Mouse (Mus musculus): Measurements from ENCODE around the gene Nxph4. TPM values are rescaled to one million over a fixed set of nuclear protein-coding genes. Genes with fewer than 3 reads are reported as not detected.
A peak's percentile ranks its signal among the peaks of the same experiment; 100 is the strongest.

Nxph4 gene
- polyA plus RNA-seq, 1 experiment from 2014 or later, result 0.44 TPM

- Histone ChIP-seq H3K27ac (ENCODE audit: low read length) (no peak overlapping the region), H3K9ac (replicated peaks; ENCODE audit: low read depth) (no peak overlapping the region), H3K9me3 (ENCODE audit: low read length) (no peaks in the 10 kb centered on the region), H3K27me3 (replicated peaks; ENCODE audit: insufficient read depth, low read length) (peaks cover 8% of the 10 kb centered on the region), H3K4me2 (replicated peaks; ENCODE audit: low read depth, low read length) (no peak overlapping the region), H3K4me1 (ENCODE audit: insufficient read depth, low read depth, low read length) (peaks cover 15% of the 10 kb centered on the region; the same call in 1 of the 2 replicates), H3K36me3 (ENCODE audit: insufficient read depth, low read length) (no peaks in the 10 kb centered on the region), H3K4me3 (ENCODE audit: low read depth, low read length) (no peak overlapping the region)
- 93% methylated on average over 37 of the region's 37 CpGs for WGBS
- DNase-seq (ENCODE audit: low spot score) (no peak), ATAC-seq (no peak)
- TF ChIP-seq EP300 (IDR thresholded peaks at IDR 0.05) (no peak), CTCF (IDR thresholded peaks at IDR 0.05) (no peak)
These were observed 14.3 kb downstream of the Nxph4 start for GRCm38 (mm10) chr10:127519903-127520713.

DNA sequence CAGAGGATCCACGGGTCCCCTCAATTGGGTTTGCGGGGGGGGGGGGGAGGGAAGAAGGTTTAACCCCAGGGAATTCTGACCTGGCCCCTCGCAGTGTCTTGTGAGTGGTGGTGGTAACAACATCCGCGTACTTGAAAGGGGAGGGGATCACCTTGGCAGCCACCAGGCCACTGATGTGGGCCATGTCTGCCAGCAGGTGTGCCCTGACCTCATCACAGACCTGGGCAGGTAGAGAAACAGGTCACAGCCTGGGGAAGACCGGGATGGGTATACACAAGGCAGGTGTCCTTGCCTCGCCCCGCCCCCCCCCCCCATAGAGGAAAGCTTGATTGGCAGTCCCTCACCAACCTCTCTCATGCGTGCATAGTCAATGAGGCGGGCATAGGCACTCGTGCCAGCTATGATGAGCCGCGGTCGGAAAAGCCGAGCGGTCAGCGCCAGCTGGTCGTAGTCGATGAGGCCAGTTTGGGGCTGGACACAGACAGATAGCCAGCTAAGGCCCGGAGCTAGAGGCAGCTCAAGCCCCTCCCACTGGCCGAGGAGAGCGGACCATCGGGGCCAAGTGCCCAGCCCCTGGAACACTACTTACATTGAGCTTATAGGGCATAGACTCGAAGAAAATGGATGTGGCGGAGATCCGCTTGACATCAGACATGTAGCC, 15.2 kb downstream of the Nxph4 start:
- Histone ChIP-seq H3K9ac (replicated peaks; ENCODE audit: low read depth) (no peak overlapping the region), H3K4me3 (ENCODE audit: low read depth, low read length) (no peak overlapping the region), H3K4me1 (ENCODE audit: insufficient read depth, low read depth, low read length) (peaks cover 22% of the 10 kb centered on the region; the same call in 1 of the 2 replicates), H3K9me3 (ENCODE audit: low read length) (no peaks in the 10 kb centered on the region), H3K36me3 (ENCODE audit: insufficient read depth, low read length) (no peaks in the 10 kb centered on the region), H3K27ac (ENCODE audit: low read length) (no peak overlapping the region), H3K27me3 (replicated peaks; ENCODE audit: insufficient read depth, low read length) (no peaks in the 10 kb centered on the region; the same call in 1 of the 2 replicates), H3K4me2 (replicated peaks; ENCODE audit: low read depth, low read length) (no peak overlapping the region)
- DNase-seq (ENCODE audit: low spot score) (no peak), ATAC-seq (no peak)
- TF ChIP-seq CTCF (IDR thresholded peaks at IDR 0.05) (no peak), EP300 (IDR thresholded peaks at IDR 0.05) (no peak)
- WGBS, result 88% methylated on average over 21 of the region's 26 CpGs

DNA sequence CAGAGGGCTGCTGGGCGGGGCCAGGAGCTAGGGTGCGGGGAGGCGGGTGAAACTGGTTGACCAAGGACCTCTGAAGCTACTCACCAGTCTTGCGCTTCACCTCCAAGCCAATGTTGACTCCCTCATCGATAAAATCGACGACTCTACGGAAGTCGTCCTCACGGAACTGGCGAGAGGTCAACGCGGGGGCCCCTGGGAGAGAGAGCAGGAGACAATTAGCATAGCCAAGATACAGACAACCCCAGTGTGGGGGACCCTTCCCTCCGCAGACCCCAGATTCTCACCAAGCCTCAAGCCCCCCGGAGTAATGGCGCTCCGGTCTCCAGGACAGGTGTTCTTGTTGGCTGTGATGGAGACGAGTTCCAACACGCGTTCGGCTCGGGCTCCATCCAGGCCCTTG, 16.4 kb downstream of the Nxph4 start:
- TF ChIP-seq CTCF (IDR thresholded peaks at IDR 0.05), result no peak
- no peak for ATAC-seq

GRCm38 (mm10) chr10:127516576-127517260, 17.6 kb downstream of the Nxph4 start:
- no peak overlapping the region for H3K9ac ChIP-seq (replicated peaks; ENCODE audit: low read depth)
- DNase-seq (ENCODE audit: low spot score), result peak; percentile 73
- H3K4me2 ChIP-seq (replicated peaks; ENCODE audit: low read depth, low read length), result peak overlapping the region; percentile 41
- TF ChIP-seq EP300 (IDR thresholded peaks at IDR 0.05) (peak; percentile 30; the same call in 1 of the 2 replicates), CTCF (IDR thresholded peaks at IDR 0.05) (no peak)
- peak; percentile 52 for ATAC-seq
- H3K36me3 ChIP-seq (ENCODE audit: insufficient read depth, low read length), result no peaks in the 10 kb centered on the region
- peaks cover 35% of the 10 kb centered on the region for H3K4me1 ChIP-seq (ENCODE audit: insufficient read depth, low read depth, low read length)
- H3K9me3 ChIP-seq (ENCODE audit: low read length), result no peaks in the 10 kb centered on the region
- H3K4me3 ChIP-seq (ENCODE audit: low read depth, low read length), result no peak overlapping the region; the same call in 1 of the 2 replicates
- WGBS, result 19% methylated on average over 28 of the region's 30 CpGs
- H3K27ac ChIP-seq (ENCODE audit: low read length), result peak overlapping the region; percentile 70
- peaks cover 9% of the 10 kb centered on the region; the same call in 1 of the 2 replicates for H3K27me3 ChIP-seq (replicated peaks; ENCODE audit: insufficient read depth, low read length)

More for the DNA sequence above, 16.4 kb downstream of the Nxph4 start:
- Histone ChIP-seq H3K9ac (replicated peaks; ENCODE audit: low read depth) (no peak overlapping the region), H3K4me3 (ENCODE audit: low read depth, low read length) (no peak overlapping the region), H3K27me3 (replicated peaks; ENCODE audit: insufficient read depth, low read length) (0 out of 2 replicates have a peak, but pooled peaks cover 4% of the 10 kb centered on the region), H3K9me3 (ENCODE audit: low read length) (no peaks in the 10 kb centered on the region), H3K4me2 (replicated peaks; ENCODE audit: low read depth, low read length) (no peak overlapping the region), H3K27ac (ENCODE audit: low read length) (no peak overlapping the region), H3K36me3 (ENCODE audit: insufficient read depth, low read length) (no peaks in the 10 kb centered on the region), H3K4me1 (ENCODE audit: insufficient read depth, low read depth, low read length) (peaks cover 34% of the 10 kb centered on the region)
- DNase-seq (ENCODE audit: low spot score), result no peak
- WGBS, result 88% methylated on average over 22 of the region's 22 CpGs

GRCm38 (mm10) chr10:127515983-127516459, 18.3 kb downstream of the Nxph4 start:
- no peaks in the 10 kb centered on the region for H3K9me3 ChIP-seq (ENCODE audit: low read length)
- no peak overlapping the region for H3K4me3 ChIP-seq (ENCODE audit: low read depth, low read length)
- DNase-seq (ENCODE audit: low spot score) (no peak), ATAC-seq (no peak)
- H3K4me1 ChIP-seq (ENCODE audit: insufficient read depth, low read depth, low read length), result peaks cover 30% of the 10 kb centered on the region
- H3K36me3 ChIP-seq (ENCODE audit: insufficient read depth, low read length), result no peaks in the 10 kb centered on the region
- H3K27me3 ChIP-seq (replicated peaks; ENCODE audit: insufficient read depth, low read length), result peaks cover 16% of the 10 kb centered on the region; the same call in 1 of the 2 replicates
- H3K4me2 ChIP-seq (replicated peaks; ENCODE audit: low read depth, low read length), result peak overlapping the region; percentile 41
- 45% methylated on average over 8 of the region's 8 CpGs for WGBS
- no peak for TF ChIP-seq CTCF (IDR thresholded peaks at IDR 0.05)
- TF ChIP-seq EP300 (IDR thresholded peaks at IDR 0.05), result no peak
- H3K27ac ChIP-seq (ENCODE audit: low read length), result peak overlapping the region; percentile 70
- no peak overlapping the region for H3K9ac ChIP-seq (replicated peaks; ENCODE audit: low read depth)
